Mouse (Mus musculus) forebrain, embryonic 10.5 days (tissue): ENCODE results near the gene Apoo. TPM values are rescaled to one million over a fixed set of nuclear protein-coding genes. Genes with fewer than 3 reads are reported as not detected.
"Not testable (repeated sequence)": the region's sequence is repeated elsewhere in the genome, so short reads cannot be mapped to it uniquely, and the experiment has no call there.

Source experiments
- DNase-seq: peaks from one replicate; pipeline ENCODE4 v3.0.0-alpha.2; 2017; ENCODE audit warnings: low spot score; ENCODE audit errors: extremely low spot score
- H3K27ac ChIP-seq: fragments of 300-500 bp; sonication (generic); 2 replicates; pipeline ENCODE4 v1.5.1; 2016; ENCODE audit warnings: mild to moderate bottlenecking
- H3K27me3 ChIP-seq: fragments of 300-500 bp; sonication (generic); 2 replicates; pipeline ENCODE4 v1.6.1; 2016; ENCODE audit warnings: mild to moderate bottlenecking; ENCODE audit not compliant: poor library complexity, severe bottlenecking
- H3K36me3 ChIP-seq: fragments of 300-500 bp; sonication (generic); replicated peaks from 2 replicates; pipeline ENCODE4 v1.6.1; 2016; ENCODE audit warnings: mild to moderate bottlenecking, moderate library complexity
- H3K4me1 ChIP-seq: fragments of 300-500 bp; sonication (generic); 2 replicates; pipeline ENCODE4 v1.6.1; 2016
- H3K4me3 ChIP-seq: fragments of 300-500 bp; sonication (generic); 2 replicates; pipeline ENCODE4 v1.5.1; 2016; ENCODE audit warnings: mild to moderate bottlenecking, moderate library complexity
- H3K9me3 ChIP-seq: fragments of 300-500 bp; sonication (generic); 2 replicates; pipeline ENCODE4 v1.6.1; 2016; ENCODE audit warnings: mild to moderate bottlenecking, moderate library complexity
- WGBS: fragments of 180-500 bp; shearing (Covaris S2); methylation state at CpG from one replicate; pipeline ENCODE4 v1.1.7; 2016; 5-methylcytosine and 5-hydroxymethylcytosine counted together
- microRNA-seq: library from miRNA; unstranded; fragments of <30 nt; microRNA quantifications from one replicate; pipeline ENCODE4, GENCODE M21; 2017
- polyA plus RNA-seq: library from polyadenylated mRNA; unstranded; fragments of >200 nt; fragmentation: Nextera tagmentation; extraction: Ambion mirVana; gene quantifications from 2 replicates; pipeline ENCODE4 v1.2.1, GENCODE M21; 2016

Apoo gene
- polyA plus RNA-seq, 1 experiment from 2014 or later = 119 TPM

DNA sequence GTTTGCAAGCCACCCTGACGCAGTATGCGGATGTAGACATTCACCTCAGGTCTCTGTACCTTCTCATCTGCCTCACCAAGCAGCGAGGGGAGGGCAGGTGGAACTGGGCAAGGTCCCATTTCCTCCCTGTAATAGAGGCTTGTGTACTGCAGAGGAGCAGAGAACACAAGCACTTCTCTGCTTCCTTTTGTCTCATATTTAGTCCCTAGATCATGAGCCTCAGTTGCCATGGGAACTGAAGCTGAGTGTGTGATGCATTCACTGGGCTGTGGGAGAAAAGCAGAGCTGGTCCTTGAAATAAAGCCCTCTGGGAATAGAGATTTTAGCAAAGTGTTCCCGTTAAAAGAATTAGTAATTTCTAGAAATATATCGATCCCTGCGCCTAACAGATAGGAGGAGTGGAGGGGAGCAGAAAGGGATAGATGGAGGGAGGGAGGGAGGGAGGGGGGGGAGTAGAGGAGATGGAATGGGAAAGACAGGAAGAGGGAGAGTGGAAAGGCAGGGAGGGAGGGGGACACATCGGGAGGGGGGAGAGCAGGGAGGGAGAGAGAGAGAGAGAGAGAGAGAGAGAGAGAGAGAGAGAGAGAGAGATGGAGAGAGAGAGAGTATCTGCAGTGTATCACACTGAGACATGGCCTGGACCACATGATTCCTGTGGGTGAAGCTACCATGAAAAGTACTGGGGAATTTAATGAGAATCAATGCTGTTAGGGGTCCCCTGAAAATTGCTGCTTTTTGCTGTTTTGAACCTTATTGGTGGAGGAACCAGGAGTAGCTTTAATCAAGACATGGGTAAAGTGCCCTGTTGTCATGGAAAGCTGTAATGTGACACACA lies 83.3 kb downstream of the Apoo start:
- H3K36me3 ChIP-seq, DNase-seq, H3K27ac ChIP-seq, H3K4me3 ChIP-seq, H3K9me3 ChIP-seq, H3K4me1 ChIP-seq: not testable (repeated sequence)
- peaks cover 37% of the 10 kb centered on the region for H3K27me3 ChIP-seq
- whole genome bisulfite sequencing = 33% methylated on average over 1 of the region's 7 CpGs

DNA sequence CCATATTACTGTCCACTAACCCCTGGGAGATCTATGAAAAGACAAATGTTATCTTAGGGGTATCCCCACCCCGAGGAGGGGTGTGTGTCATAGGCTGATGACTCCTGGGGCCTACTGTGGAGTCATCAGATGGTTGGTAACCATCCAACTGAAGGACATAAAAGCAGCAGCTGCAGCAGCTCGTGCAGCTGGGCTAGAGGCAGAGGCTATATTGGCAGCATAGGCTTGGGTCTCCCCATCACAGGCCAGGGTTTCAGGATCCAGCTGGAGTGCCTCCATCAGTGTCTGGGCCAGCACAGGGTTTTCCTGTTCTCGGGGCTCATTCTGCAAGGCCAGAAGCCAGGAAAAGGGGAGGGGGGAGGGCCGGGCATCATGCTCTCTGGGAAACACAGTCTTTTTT lies 92.4 kb downstream of the Apoo start:
- WGBS = 70% methylated on average over 4 of the region's 4 CpGs
- Histone ChIP-seq H3K36me3 (no peaks in the 10 kb centered on the region), H3K4me1 (no peaks in the 10 kb centered on the region), H3K27me3 (peaks cover 69% of the 10 kb centered on the region), H3K4me3 (no peak overlapping the region), H3K27ac (no peak overlapping the region), H3K9me3 (no peaks in the 10 kb centered on the region)
- DNase-seq = no peak

DNA sequence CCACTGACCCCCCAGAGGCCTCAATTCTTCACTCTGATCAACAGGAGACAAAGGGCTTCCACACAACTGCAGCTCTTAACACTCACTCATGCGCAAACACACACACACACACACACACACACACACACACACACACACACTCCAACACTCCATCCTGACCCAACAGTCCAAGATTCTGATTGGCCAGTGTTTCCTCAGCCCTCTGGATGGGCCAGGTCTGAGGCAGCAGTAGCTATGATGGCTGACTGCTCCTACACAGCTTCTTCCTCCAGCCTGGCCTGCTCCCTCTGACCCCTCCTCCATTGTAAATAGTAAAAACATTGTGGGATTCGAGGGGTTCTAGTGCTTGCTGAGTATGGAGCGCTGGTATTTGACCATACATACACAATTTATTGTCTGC lies 94.6 kb downstream of the Apoo start:
- not testable (repeated sequence) for H3K4me1 ChIP-seq, H3K36me3 ChIP-seq, H3K9me3 ChIP-seq, H3K27ac ChIP-seq, DNase-seq, H3K4me3 ChIP-seq
- WGBS = 67% methylated on average over 1 of the region's 3 CpGs
- H3K27me3 ChIP-seq = peaks cover 48% of the 10 kb centered on the region

DNA sequence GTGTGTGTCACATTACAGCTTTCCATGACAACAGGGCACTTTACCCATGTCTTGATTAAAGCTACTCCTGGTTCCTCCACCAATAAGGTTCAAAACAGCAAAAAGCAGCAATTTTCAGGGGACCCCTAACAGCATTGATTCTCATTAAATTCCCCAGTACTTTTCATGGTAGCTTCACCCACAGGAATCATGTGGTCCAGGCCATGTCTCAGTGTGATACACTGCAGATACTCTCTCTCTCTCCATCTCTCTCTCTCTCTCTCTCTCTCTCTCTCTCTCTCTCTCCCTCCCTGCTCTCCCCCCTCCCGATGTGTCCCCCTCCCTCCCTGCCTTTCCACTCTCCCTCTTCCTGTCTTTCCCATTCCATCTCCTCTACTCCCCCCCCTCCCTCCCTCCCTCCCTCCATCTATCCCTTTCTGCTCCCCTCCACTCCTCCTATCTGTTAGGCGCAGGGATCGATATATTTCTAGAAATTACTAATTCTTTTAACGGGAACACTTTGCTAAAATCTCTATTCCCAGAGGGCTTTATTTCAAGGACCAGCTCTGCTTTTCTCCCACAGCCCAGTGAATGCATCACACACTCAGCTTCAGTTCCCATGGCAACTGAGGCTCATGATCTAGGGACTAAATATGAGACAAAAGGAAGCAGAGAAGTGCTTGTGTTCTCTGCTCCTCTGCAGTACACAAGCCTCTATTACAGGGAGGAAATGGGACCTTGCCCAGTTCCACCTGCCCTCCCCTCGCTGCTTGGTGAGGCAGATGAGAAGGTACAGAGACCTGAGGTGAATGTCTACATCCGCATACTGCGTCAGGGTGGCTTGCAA lies 95.9 kb downstream of the Apoo start:
- not testable (repeated sequence) for DNase-seq, H3K9me3 ChIP-seq, H3K27ac ChIP-seq, H3K4me1 ChIP-seq, H3K36me3 ChIP-seq, H3K4me3 ChIP-seq
- H3K27me3 ChIP-seq = peaks cover 35% of the 10 kb centered on the region
- no CpG with 5 or more reads among the region's 7 CpGs for WGBS

Small RNAs within 50 kb of the gene (microRNA-seq; reads per million reads assigned to microRNA genes)
- gene Gm44477 = not detected

Other genes starting within 250 kb of the Apoo start
- 27.2 and 29.0 TPM in 2 replicates for gene Zfx, start 243.4 kb upstream of the Apoo start, polyA plus RNA-seq
- 109 and 110 TPM in 2 replicates for gene Eif2s3x, start 154.3 kb upstream of the Apoo start, polyA plus RNA-seq
- gene Klhl15, start 132.5 kb upstream of the Apoo start, polyA plus RNA-seq = 7.8 and 8.1 TPM in 2 replicates
- 0.14 TPM in 1 of 2 replicates, not detected in the other for gene Fam90a1b, start 340 bp upstream of the Apoo start, polyA plus RNA-seq
- gene Maged1, start 175.0 kb downstream of the Apoo start, polyA plus RNA-seq = 614 and 626 TPM in 2 replicates